Mouse (Mus musculus): ENCODE measurements around the gene Cotl1. TPM values are rescaled to one million over a fixed set of nuclear protein-coding genes. Genes with fewer than 3 reads are reported as not detected.
A peak's percentile ranks its signal among the peaks of the same experiment; 100 is the strongest.

Cotl1 gene
- polyA plus RNA-seq, 1 experiment: 149 TPM

GRCm38 (mm10) chr8:119838100-119838982, 2.0 kb downstream of the Cotl1 start:
- H3K4me3 ChIP-seq (replicated peaks; ENCODE audit: insufficient read depth, low read depth, low read length): peak overlapping the region; percentile 94
- no peak for TF ChIP-seq CTCF (IDR thresholded peaks at IDR 0.05; ENCODE audit: borderline replicate concordance, insufficient read depth, low read depth, low read length)
- no peak for TF ChIP-seq POLR2A (IDR thresholded peaks at IDR 0.05; ENCODE audit: borderline replicate concordance, insufficient read depth, low read length)
- WGBS: 80% methylated on average over 19 of the region's 19 CpGs
- peaks cover 21% of the 10 kb centered on the region for H3K4me1 ChIP-seq (ENCODE audit: control insufficient read depth, insufficient read depth, low read length)
- no peak overlapping the region for H3K27ac ChIP-seq (ENCODE audit: insufficient read depth, low read length)
- H3K27me3 ChIP-seq (ENCODE audit: control insufficient read depth, insufficient read depth, low read length): no peaks in the 10 kb centered on the region
- no peak for DNase-seq

GRCm38 (mm10) chr8:119837553-119838071, 2.7 kb downstream of the Cotl1 start:
- Histone ChIP-seq H3K27me3 (ENCODE audit: control insufficient read depth, insufficient read depth, low read length) (no peaks in the 10 kb centered on the region), H3K4me1 (ENCODE audit: control insufficient read depth, insufficient read depth, low read length) (peaks cover 23% of the 10 kb centered on the region), H3K27ac (ENCODE audit: insufficient read depth, low read length) (no peak overlapping the region), H3K4me3 (replicated peaks; ENCODE audit: insufficient read depth, low read depth, low read length) (peak overlapping the region; percentile 30)
- 32% methylated on average over 10 of the region's 10 CpGs for WGBS
- TF ChIP-seq POLR2A (IDR thresholded peaks at IDR 0.05; ENCODE audit: borderline replicate concordance, insufficient read depth, low read length) (no peak), CTCF (IDR thresholded peaks at IDR 0.05; ENCODE audit: borderline replicate concordance, insufficient read depth, low read depth, low read length) (no peak)
- DNase-seq: no peak

GRCm38 (mm10) chr8:119836831-119837230, 3.5 kb downstream of the Cotl1 start:
- WGBS: 56% methylated on average over 4 of the region's 4 CpGs
- peaks cover 30% of the 10 kb centered on the region for H3K4me1 ChIP-seq (ENCODE audit: control insufficient read depth, insufficient read depth, low read length)
- no peak overlapping the region for H3K4me3 ChIP-seq (replicated peaks; ENCODE audit: insufficient read depth, low read depth, low read length)
- peak in 1 of 2 experiments; percentile 35 for DNase-seq
- H3K27ac ChIP-seq (ENCODE audit: insufficient read depth, low read length): no peak overlapping the region
- no peaks in the 10 kb centered on the region for H3K27me3 ChIP-seq (ENCODE audit: control insufficient read depth, insufficient read depth, low read length)
- TF ChIP-seq POLR2A (IDR thresholded peaks at IDR 0.05; ENCODE audit: borderline replicate concordance, insufficient read depth, low read length) (no peak), CTCF (IDR thresholded peaks at IDR 0.05; ENCODE audit: borderline replicate concordance, insufficient read depth, low read depth, low read length) (no peak)

- Histone ChIP-seq H3K4me3 (replicated peaks; ENCODE audit: insufficient read depth, low read depth, low read length) (no peak overlapping the region), H3K27ac (ENCODE audit: insufficient read depth, low read length) (no peak overlapping the region), H3K4me1 (ENCODE audit: control insufficient read depth, insufficient read depth, low read length) (peaks cover 42% of the 10 kb centered on the region), H3K27me3 (ENCODE audit: control insufficient read depth, insufficient read depth, low read length) (no peaks in the 10 kb centered on the region)
- DNase-seq: peak; percentile 54 to 81
- TF ChIP-seq POLR2A (IDR thresholded peaks at IDR 0.05; ENCODE audit: borderline replicate concordance, insufficient read depth, low read length) (no peak), CTCF (IDR thresholded peaks at IDR 0.05; ENCODE audit: borderline replicate concordance, insufficient read depth, low read depth, low read length) (no peak)
- WGBS: 28% methylated on average over 5 of the region's 5 CpGs
Measured at GRCm38 (mm10) chr8:119835270-119835669, 5.1 kb downstream of the Cotl1 start.

GRCm38 (mm10) chr8:119834676-119835075, 5.7 kb downstream of the Cotl1 start:
- TF ChIP-seq POLR2A (IDR thresholded peaks at IDR 0.05; ENCODE audit: borderline replicate concordance, insufficient read depth, low read length): no peak
- TF ChIP-seq CTCF (IDR thresholded peaks at IDR 0.05; ENCODE audit: borderline replicate concordance, insufficient read depth, low read depth, low read length): no peak
- WGBS: 89% methylated on average over 6 of the region's 6 CpGs
- DNase-seq: no peak
- H3K27ac ChIP-seq (ENCODE audit: insufficient read depth, low read length): no peak overlapping the region
- H3K4me3 ChIP-seq (replicated peaks; ENCODE audit: insufficient read depth, low read depth, low read length): no peak overlapping the region
- no peaks in the 10 kb centered on the region for H3K27me3 ChIP-seq (ENCODE audit: control insufficient read depth, insufficient read depth, low read length)
- peaks cover 45% of the 10 kb centered on the region for H3K4me1 ChIP-seq (ENCODE audit: control insufficient read depth, insufficient read depth, low read length)

- peaks cover 49% of the 10 kb centered on the region for H3K4me1 ChIP-seq (ENCODE audit: control insufficient read depth, insufficient read depth, low read length)
- 71% methylated on average over 5 of the region's 5 CpGs for WGBS
- no peak overlapping the region for H3K27ac ChIP-seq (ENCODE audit: insufficient read depth, low read length)
- no peak overlapping the region for H3K4me3 ChIP-seq (replicated peaks; ENCODE audit: insufficient read depth, low read depth, low read length)
- DNase-seq: peak in 1 of 2 experiments; percentile 7
- no peak for TF ChIP-seq POLR2A (IDR thresholded peaks at IDR 0.05; ENCODE audit: borderline replicate concordance, insufficient read depth, low read length)
- no peak for TF ChIP-seq CTCF (IDR thresholded peaks at IDR 0.05; ENCODE audit: borderline replicate concordance, insufficient read depth, low read depth, low read length)
- no peaks in the 10 kb centered on the region for H3K27me3 ChIP-seq (ENCODE audit: control insufficient read depth, insufficient read depth, low read length)
Measured at GRCm38 (mm10) chr8:119832931-119833330, 7.4 kb downstream of the Cotl1 start.

- 50% methylated on average over 7 of the region's 7 CpGs for WGBS
- Histone ChIP-seq H3K27ac (ENCODE audit: insufficient read depth, low read length) (no peak overlapping the region), H3K4me3 (replicated peaks; ENCODE audit: insufficient read depth, low read depth, low read length) (no peak overlapping the region), H3K4me1 (ENCODE audit: control insufficient read depth, insufficient read depth, low read length) (peaks cover 42% of the 10 kb centered on the region), H3K27me3 (ENCODE audit: control insufficient read depth, insufficient read depth, low read length) (no peaks in the 10 kb centered on the region)
- DNase-seq: peak in 1 of 2 experiments; percentile 27
- TF ChIP-seq POLR2A (IDR thresholded peaks at IDR 0.05; ENCODE audit: borderline replicate concordance, insufficient read depth, low read length) (no peak), CTCF (IDR thresholded peaks at IDR 0.05; ENCODE audit: borderline replicate concordance, insufficient read depth, low read depth, low read length) (no peak)
Measured at GRCm38 (mm10) chr8:119832101-119832617, 8.2 kb downstream of the Cotl1 start.

Measured in cerebellum, adult 2 months (tissue).